Mouse (Mus musculus) liver, embryonic 14.5 days (tissue): Measurements from ENCODE around the gene Gpr174. TPM values are rescaled to one million over a fixed set of nuclear protein-coding genes. Genes with fewer than 3 reads are reported as not detected.
"Not testable (repeated sequence)": the region's sequence is repeated elsewhere in the genome, so short reads cannot be mapped to it uniquely, and the experiment has no call there.

Experiments used
- ATAC-seq: fragments of 200-750 bp; cut with Nextera tagmentation; 2 replicates; pipeline ENCODE4 v1.8.0; 2017; ENCODE audit warnings: moderate number of reproducible peaks, mild to moderate bottlenecking, moderate library complexity; ENCODE audit not compliant: insufficient read depth
- DNase-seq, 3 experiments: peaks; one replicate each; pipeline ENCODE4 v3.0.0-alpha.2; 2012 to 2013; ENCODE audit warnings: low read depth in 3 of 3, low spot score in 3 of 3
- H3K27ac ChIP-seq: fragments of 300-500 bp; sonication (generic); 2 replicates; pipeline ENCODE4 v1.5.1; 2014; ENCODE audit warnings: moderate library complexity, mild to moderate bottlenecking, control low read depth, inconsistent platforms
- H3K27me3 ChIP-seq: fragments of 300-500 bp; sonication (generic); 2 replicates; pipeline ENCODE4 v1.6.1; 2014; ENCODE audit warnings: mild to moderate bottlenecking, low read length, moderate library complexity; ENCODE audit not compliant: control insufficient read depth, insufficient read depth
- H3K36me3 ChIP-seq: fragments of 300-500 bp; sonication (generic); replicated peaks from 2 replicates; pipeline ENCODE4 v1.6.1; 2014; ENCODE audit warnings: low read depth; ENCODE audit not compliant: control insufficient read depth, insufficient read depth
- H3K4me1 ChIP-seq, 2 experiments: fragments of 200-500 bp in 1 of 2; fragments of 300-500 bp in 1 of 2; sonication (generic) in 1 of 2; replicated peaks; 2 replicates each; pipeline ENCODE4 v1.6.1; 2012 to 2014; ENCODE audit warnings: antibody characterized with exemption in 1 of 2, inconsistent platforms in 1 of 2, low read length in 1 of 2; ENCODE audit not compliant: control insufficient read depth in 2 of 2, insufficient read depth in 2 of 2
- H3K4me2 ChIP-seq: fragments of 300-500 bp; sonication (generic); 2 replicates; pipeline ENCODE4 v1.6.1; 2014; ENCODE audit warnings: low read depth, mild to moderate bottlenecking, control low read depth, moderate library complexity
- H3K4me3 ChIP-seq, 2 experiments: fragments of 200-500 bp in 1 of 2; fragments of 300-500 bp in 1 of 2; sonication (generic) in 1 of 2; 2 replicates each; pipeline ENCODE4 v1.5.1; 2012 to 2014; ENCODE audit warnings: low read depth in 2 of 2, low read length in 2 of 2, mild to moderate bottlenecking in 2 of 2, control low read depth in 1 of 2, inconsistent platforms in 1 of 2, moderate library complexity in 1 of 2; ENCODE audit not compliant: insufficient read depth in 1 of 2
- H3K9ac ChIP-seq: fragments of 300-500 bp; sonication (generic); replicated peaks from 2 replicates; pipeline ENCODE4 v1.6.1; 2014; ENCODE audit warnings: mild to moderate bottlenecking, control low read depth, moderate library complexity
- H3K9me3 ChIP-seq: fragments of 300-500 bp; sonication (generic); 2 replicates; pipeline ENCODE4 v1.6.1; 2016; ENCODE audit warnings: low read length, mixed read lengths; ENCODE audit not compliant: control insufficient read depth
- CTCF ChIP-seq: IDR thresholded peaks from 2 replicates; pipeline ENCODE4 v1.5.1; 2016; ENCODE audit warnings: antibody characterized with exemption, low read depth, control low read depth
- EP300 ChIP-seq: IDR thresholded peaks from 2 replicates; pipeline ENCODE4 v1.6.1; 2016; ENCODE audit warnings: antibody characterized with exemption, low read depth
- WGBS: fragments of 180-500 bp; shearing (Covaris S2); extraction: QIAGEN DNeasy Blood & Tissue Kit; methylation state at CpG from one replicate; pipeline ENCODE4 v1.1.7; 2014; ENCODE audit not compliant: insufficient replicate concordance; 5-methylcytosine and 5-hydroxymethylcytosine counted together
- polyA plus RNA-seq, 2 experiments: library from polyadenylated mRNA; depleted of rRNA in 1 of 2; stranded (reverse) in 1 of 2; unstranded in 1 of 2; fragments of >200 nt; fragmentation: Nextera tagmentation in 1 of 2; extraction: Ambion mirVana in 1 of 2; gene quantifications; 2 replicates each; pipeline versions ENCODE4 v1.2.1 to v1.2.3; 2012 to 2014

Gene Gpr174
- polyA plus RNA-seq, 2 experiments: 0.04 to 0.08 TPM

- Histone ChIP-seq H3K9ac (no peak overlapping the region), H3K27me3 (no peaks in the 10 kb centered on the region), H3K36me3 (no peaks in the 10 kb centered on the region), H3K4me3 (no peak overlapping the region), H3K4me2 (no peak overlapping the region), H3K9me3 (no peaks in the 10 kb centered on the region), H3K27ac (no peak overlapping the region), H3K4me1 (no peaks in the 10 kb centered on the region)
- ATAC-seq: no peak
- TF ChIP-seq CTCF (no peak), EP300 (no peak)
- 29% methylated on average over 1 of the region's 1 CpGs for WGBS
- DNase-seq: no peak
Measured at GRCm38 (mm10) chrX:107236461-107236860, 19.2 kb upstream of the Gpr174 start.

- no peaks in the 10 kb centered on the region for H3K36me3 ChIP-seq
- no peaks in the 10 kb centered on the region for H3K4me1 ChIP-seq
- H3K4me3 ChIP-seq: no peak overlapping the region
- no peaks in the 10 kb centered on the region for H3K27me3 ChIP-seq
- H3K4me2 ChIP-seq: no peak overlapping the region
- ATAC-seq: no peak
- 23% methylated on average over 2 of the region's 2 CpGs for WGBS
- no peak overlapping the region for H3K9ac ChIP-seq
- no peaks in the 10 kb centered on the region for H3K9me3 ChIP-seq
- TF ChIP-seq CTCF: no peak
- no peak for TF ChIP-seq EP300
- DNase-seq: no peak
- H3K27ac ChIP-seq: no peak overlapping the region
Measured at GRCm38 (mm10) chrX:107250390-107250789, 5.3 kb upstream of the Gpr174 start.

GRCm38 (mm10) chrX:107264619-107265018 lies 8.9 kb downstream of the Gpr174 start:
- Histone ChIP-seq H3K4me2 (no peak overlapping the region), H3K4me1 (no peaks in the 10 kb centered on the region), H3K9ac (no peak overlapping the region), H3K27me3 (no peaks in the 10 kb centered on the region), H3K9me3 (no peaks in the 10 kb centered on the region), H3K36me3 (no peaks in the 10 kb centered on the region), H3K27ac (no peak overlapping the region), H3K4me3 (no peak overlapping the region)
- WGBS: 21% methylated on average over 1 of the region's 1 CpGs
- DNase-seq: no peak
- TF ChIP-seq EP300 (no peak), CTCF (no peak)
- ATAC-seq: no peak

DNA sequence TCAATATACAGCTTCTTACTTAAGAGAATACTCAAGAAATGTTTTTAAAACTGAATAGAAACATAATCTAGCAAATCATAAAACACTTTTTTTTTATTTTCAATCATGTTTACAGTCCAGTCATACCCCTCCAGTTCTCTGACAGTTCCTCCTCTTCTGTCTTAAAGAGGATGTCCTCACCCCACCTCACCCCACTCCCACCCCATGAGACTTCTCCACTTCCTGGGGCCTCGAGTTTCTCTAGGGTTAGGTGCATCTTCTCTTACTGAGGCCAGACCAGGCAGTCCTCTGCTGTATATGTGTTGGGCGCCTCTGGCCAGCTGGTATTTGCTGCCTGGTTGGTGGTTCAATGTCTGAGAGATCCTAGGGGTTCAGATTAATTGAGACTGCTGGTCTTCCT lies 21.9 kb downstream of the Gpr174 start:
- Histone ChIP-seq H3K27ac (no peak overlapping the region), H3K4me3 (no peak overlapping the region), H3K36me3 (no peaks in the 10 kb centered on the region), H3K9ac (no peak overlapping the region), H3K4me1 (no peaks in the 10 kb centered on the region), H3K27me3 (no peaks in the 10 kb centered on the region), H3K4me2 (no peak overlapping the region), H3K9me3 (no peaks in the 10 kb centered on the region)
- 42% methylated on average over 2 of the region's 2 CpGs for WGBS
- no peak for ATAC-seq
- no peak for DNase-seq
- TF ChIP-seq CTCF: no peak
- TF ChIP-seq EP300: no peak

GRCm38 (mm10) chrX:107284211-107284610 lies 28.5 kb downstream of the Gpr174 start:
- H3K9ac ChIP-seq: no peak overlapping the region
- H3K4me3 ChIP-seq: no peak overlapping the region
- H3K4me1 ChIP-seq: no peaks in the 10 kb centered on the region
- H3K9me3 ChIP-seq: no peaks in the 10 kb centered on the region
- DNase-seq: no peak
- no peaks in the 10 kb centered on the region for H3K27me3 ChIP-seq
- WGBS: 45% methylated on average over 4 of the region's 4 CpGs
- no peak overlapping the region for H3K27ac ChIP-seq
- TF ChIP-seq EP300: no peak
- TF ChIP-seq CTCF: no peak
- H3K4me2 ChIP-seq: no peak overlapping the region
- ATAC-seq: no peak
- no peaks in the 10 kb centered on the region for H3K36me3 ChIP-seq

DNA sequence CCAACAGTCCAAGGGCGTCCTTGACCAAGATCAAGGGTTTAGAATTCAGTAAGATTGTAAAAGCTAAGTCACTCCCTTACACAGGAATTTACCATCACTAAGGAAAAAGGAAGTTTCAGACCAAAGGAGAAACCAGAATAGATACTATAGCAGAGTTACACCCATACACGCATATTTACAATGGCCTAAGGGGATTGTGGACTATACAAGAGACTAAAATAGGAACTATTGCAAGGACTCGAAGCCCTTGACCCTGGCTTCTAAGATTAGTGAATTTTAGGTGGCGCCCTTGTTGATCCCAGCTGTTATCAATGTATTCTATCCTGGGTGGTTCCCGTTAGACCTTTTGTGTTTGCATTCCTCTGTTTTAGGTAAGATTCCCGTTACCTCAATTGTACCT lies 42.2 kb downstream of the Gpr174 start:
- WGBS: 64% methylated on average over 6 of the region's 6 CpGs

More for the DNA sequence above, 42.2 kb downstream of the Gpr174 start:
- DNase-seq, H3K27me3 ChIP-seq, H3K9ac ChIP-seq, H3K4me3 ChIP-seq, ATAC-seq, H3K4me1 ChIP-seq, H3K36me3 ChIP-seq, H3K27ac ChIP-seq, H3K4me2 ChIP-seq, H3K9me3 ChIP-seq: not testable (repeated sequence)
